Mouse (Mus musculus) midbrain, embryonic 14.5 days (tissue): Measurements from ENCODE around the gene Spem2. TPM values are rescaled to one million over a fixed set of nuclear protein-coding genes. Genes with fewer than 3 reads are reported as not detected.

Experiments
- ATAC-seq: fragments of 200-750 bp; cut with Nextera tagmentation; 2 replicates; pipeline ENCODE4 v1.8.0; 2017; ENCODE audit warnings: moderate number of reproducible peaks, moderate library complexity; ENCODE audit not compliant: low FRiP score, low TSS enrichment
- DNase-seq: peaks from one replicate; pipeline ENCODE4 v3.0.0-alpha.2; 2015
- H3K27ac ChIP-seq: fragments of 300-500 bp; sonication (generic); replicated peaks from 2 replicates; pipeline ENCODE4 v1.5.1; 2014; ENCODE audit warnings: mild to moderate bottlenecking, low read depth, low read length, moderate library complexity
- H3K27me3 ChIP-seq: fragments of 300-500 bp; sonication (generic); 2 replicates; pipeline ENCODE4 v1.6.1; 2014; ENCODE audit warnings: low read length, control low read depth, mixed read lengths; ENCODE audit not compliant: control insufficient read depth, insufficient read depth
- H3K36me3 ChIP-seq: fragments of 300-500 bp; sonication (generic); 2 replicates; pipeline ENCODE4 v1.6.1; 2014; ENCODE audit warnings: low read length, control low read depth; ENCODE audit not compliant: control insufficient read depth, insufficient read depth
- H3K4me1 ChIP-seq: fragments of 300-500 bp; sonication (generic); 2 replicates; pipeline ENCODE4 v1.6.1; 2014; ENCODE audit warnings: mild to moderate bottlenecking, antibody characterized with exemption, low read length, control low read depth; ENCODE audit not compliant: control insufficient read depth, insufficient read depth
- H3K4me2 ChIP-seq: fragments of 300-500 bp; sonication (generic); 2 replicates; pipeline ENCODE4 v1.6.1; 2014; ENCODE audit warnings: mild to moderate bottlenecking, low read length, moderate library complexity
- H3K4me3 ChIP-seq: fragments of 300-500 bp; sonication (generic); replicated peaks from 2 replicates; pipeline ENCODE4 v1.5.1; 2014; ENCODE audit warnings: low read depth, low read length
- H3K9ac ChIP-seq: fragments of 300-500 bp; sonication (generic); replicated peaks from 2 replicates; pipeline ENCODE4 v1.6.1; 2014; ENCODE audit warnings: mild to moderate bottlenecking, low read length, moderate library complexity
- H3K9me3 ChIP-seq: fragments of 300-500 bp; sonication (generic); 2 replicates; pipeline ENCODE4 v1.6.1; 2016; ENCODE audit warnings: low read length, control low read depth, mixed read lengths; ENCODE audit not compliant: control insufficient read depth
- WGBS: fragments of 180-500 bp; shearing (Covaris S2); extraction: QIAGEN DNeasy Blood & Tissue Kit; methylation state at CpG from one replicate; pipeline ENCODE4 v1.1.7; 2014; 5-methylcytosine and 5-hydroxymethylcytosine counted together
- polyA plus RNA-seq: library from polyadenylated mRNA; unstranded; fragments of >200 nt; fragmentation: Nextera tagmentation; extraction: Ambion mirVana; gene quantifications from 2 replicates; pipeline ENCODE4 v1.2.1, GENCODE M21; 2014

Gene Spem2
- polyA plus RNA-seq, 1 experiment from 2014 or later = not detected

- ATAC-seq (no peak), DNase-seq (no peak)
- H3K4me2 ChIP-seq = no peak overlapping the region
- WGBS = 83% methylated on average over 2 of the region's 2 CpGs
- H3K36me3 ChIP-seq = peaks cover 47% of the 10 kb centered on the region
- no peak overlapping the region for H3K27ac ChIP-seq
- H3K9me3 ChIP-seq = no peaks in the 10 kb centered on the region
- H3K9ac ChIP-seq = no peak overlapping the region
- no peaks in the 10 kb centered on the region for H3K27me3 ChIP-seq
- H3K4me3 ChIP-seq = no peak overlapping the region
- H3K4me1 ChIP-seq = no peaks in the 10 kb centered on the region
Measured at GRCm38 (mm10) chr11:69823456-69823855, 5.2 kb upstream of the Spem2 start.

- Histone ChIP-seq H3K27ac (no peak within 1 kb of the TSS), H3K27me3 (no peaks in the 10 kb centered on the region), H3K9ac (no peak within 1 kb of the TSS), H3K4me2 (no peak within 1 kb of the TSS), H3K4me1 (no peaks in the 10 kb centered on the region), H3K36me3 (peaks cover 33% of the 10 kb centered on the region), H3K4me3 (no peak within 1 kb of the TSS), H3K9me3 (0 out of 2 replicates have a peak, but pooled peaks cover 7% of the 10 kb centered on the region)
- no peak for ATAC-seq
- DNase-seq = no peak
- WGBS = 87% methylated on average over 3 of the region's 3 CpGs
Measured at GRCm38 (mm10) chr11:69822080-69822479, 3.8 kb upstream of the Spem2 start, which contains the start of gene Spem1. Gene Spem1 (minus strand): TSS chr11:69822180.

GRCm38 (mm10) chr11:69818871-69819270 lies 606 bp upstream of the Spem2 start:
- Histone ChIP-seq H3K4me2 (no peak overlapping the region), H3K4me3 (no peak overlapping the region), H3K27ac (no peak overlapping the region), H3K4me1 (no peaks in the 10 kb centered on the region), H3K9me3 (0 out of 2 replicates have a peak, but pooled peaks cover 7% of the 10 kb centered on the region), H3K9ac (no peak overlapping the region), H3K36me3 (peaks cover 1% of the 10 kb centered on the region), H3K27me3 (no peaks in the 10 kb centered on the region)
- DNase-seq = no peak
- ATAC-seq = no peak
- WGBS = 93% methylated on average over 8 of the region's 8 CpGs

GRCm38 (mm10) chr11:69816520-69816919 lies 1.7 kb downstream of the Spem2 start:
- Histone ChIP-seq H3K4me2 (no peak overlapping the region), H3K36me3 (no peaks in the 10 kb centered on the region), H3K27ac (no peak overlapping the region), H3K9ac (no peak overlapping the region), H3K4me3 (no peak overlapping the region), H3K27me3 (no peaks in the 10 kb centered on the region), H3K9me3 (0 out of 2 replicates have a peak, but pooled peaks cover 7% of the 10 kb centered on the region), H3K4me1 (no peaks in the 10 kb centered on the region)
- ATAC-seq = no peak
- 92% methylated on average over 12 of the region's 12 CpGs for WGBS
- DNase-seq = no peak

- H3K27me3 ChIP-seq = no peaks in the 10 kb centered on the region
- DNase-seq = no peak
- H3K36me3 ChIP-seq = no peaks in the 10 kb centered on the region
- H3K4me1 ChIP-seq = no peaks in the 10 kb centered on the region
- H3K4me3 ChIP-seq = no peak within 1 kb of the TSS
- no peak within 1 kb of the TSS for H3K27ac ChIP-seq
- H3K9me3 ChIP-seq = 0 out of 2 replicates have a peak, but pooled peaks cover 7% of the 10 kb centered on the region
- no peak within 1 kb of the TSS for H3K4me2 ChIP-seq
- 58% methylated on average over 10 of the region's 10 CpGs for WGBS
- no peak for ATAC-seq
- H3K9ac ChIP-seq = no peak within 1 kb of the TSS
Measured at GRCm38 (mm10) chr11:69815155-69815554, 3.1 kb downstream of the Spem2 start, which contains the start of gene Gm39566. Gene Gm39566 (minus strand): TSS chr11:69815298.

GRCm38 (mm10) chr11:69810280-69810679 lies 8.0 kb downstream of the Spem2 start:
- H3K27ac ChIP-seq = no peak overlapping the region
- H3K9me3 ChIP-seq = no peaks in the 10 kb centered on the region
- H3K9ac ChIP-seq = no peak overlapping the region

GRCm38 (mm10) chr11:69807641-69808040 lies 10.6 kb downstream of the Spem2 start:
- WGBS = 86% methylated on average over 2 of the region's 2 CpGs
- DNase-seq (no peak), ATAC-seq (no peak)
- H3K27me3 ChIP-seq = peaks cover 24% of the 10 kb centered on the region
- no peak overlapping the region for H3K4me2 ChIP-seq
- no peak overlapping the region for H3K4me3 ChIP-seq
- H3K36me3 ChIP-seq = no peaks in the 10 kb centered on the region
- peaks cover 22% of the 10 kb centered on the region for H3K4me1 ChIP-seq
- no peak overlapping the region for H3K27ac ChIP-seq
- H3K9ac ChIP-seq = no peak overlapping the region
- H3K9me3 ChIP-seq = no peaks in the 10 kb centered on the region

More at GRCm38 (mm10) chr11:69810280-69810679, 8.0 kb downstream of the Spem2 start:
- Histone ChIP-seq H3K36me3 (no peaks in the 10 kb centered on the region), H3K4me1 (no peaks in the 10 kb centered on the region), H3K4me3 (no peak overlapping the region), H3K4me2 (no peak overlapping the region), H3K27me3 (peaks cover 11% of the 10 kb centered on the region)
- no peak for ATAC-seq
- no peak for DNase-seq

GRCm38 (mm10) chr11:69806378-69806777 lies 11.9 kb downstream of the Spem2 start:
- Histone ChIP-seq H3K27ac (no peak overlapping the region), H3K27me3 (peaks cover 24% of the 10 kb centered on the region), H3K36me3 (no peaks in the 10 kb centered on the region), H3K9ac (no peak overlapping the region), H3K4me3 (no peak overlapping the region), H3K4me2 (no peak overlapping the region), H3K4me1 (peaks cover 34% of the 10 kb centered on the region), H3K9me3 (no peaks in the 10 kb centered on the region)
- ATAC-seq (no peak), DNase-seq (no peak)
- WGBS = 78% methylated on average over 4 of the region's 4 CpGs
